Mouse (Mus musculus): Measurements from ENCODE around the gene Hspg2. TPM values are rescaled to one million over a fixed set of nuclear protein-coding genes. Genes with fewer than 3 reads are reported as not detected.
A peak's percentile ranks its signal among the peaks of the same experiment; 100 is the strongest.
"Not testable (repeated sequence)": the region's sequence is repeated elsewhere in the genome, so short reads cannot be mapped to it uniquely, and the experiment has no call there.

Gene Hspg2
- 51.2 and 58.1 TPM in 2 replicates for polyA plus RNA-seq (2014; fragmentation: Nextera tagmentation; extraction: Ambion mirVana)

DNA sequence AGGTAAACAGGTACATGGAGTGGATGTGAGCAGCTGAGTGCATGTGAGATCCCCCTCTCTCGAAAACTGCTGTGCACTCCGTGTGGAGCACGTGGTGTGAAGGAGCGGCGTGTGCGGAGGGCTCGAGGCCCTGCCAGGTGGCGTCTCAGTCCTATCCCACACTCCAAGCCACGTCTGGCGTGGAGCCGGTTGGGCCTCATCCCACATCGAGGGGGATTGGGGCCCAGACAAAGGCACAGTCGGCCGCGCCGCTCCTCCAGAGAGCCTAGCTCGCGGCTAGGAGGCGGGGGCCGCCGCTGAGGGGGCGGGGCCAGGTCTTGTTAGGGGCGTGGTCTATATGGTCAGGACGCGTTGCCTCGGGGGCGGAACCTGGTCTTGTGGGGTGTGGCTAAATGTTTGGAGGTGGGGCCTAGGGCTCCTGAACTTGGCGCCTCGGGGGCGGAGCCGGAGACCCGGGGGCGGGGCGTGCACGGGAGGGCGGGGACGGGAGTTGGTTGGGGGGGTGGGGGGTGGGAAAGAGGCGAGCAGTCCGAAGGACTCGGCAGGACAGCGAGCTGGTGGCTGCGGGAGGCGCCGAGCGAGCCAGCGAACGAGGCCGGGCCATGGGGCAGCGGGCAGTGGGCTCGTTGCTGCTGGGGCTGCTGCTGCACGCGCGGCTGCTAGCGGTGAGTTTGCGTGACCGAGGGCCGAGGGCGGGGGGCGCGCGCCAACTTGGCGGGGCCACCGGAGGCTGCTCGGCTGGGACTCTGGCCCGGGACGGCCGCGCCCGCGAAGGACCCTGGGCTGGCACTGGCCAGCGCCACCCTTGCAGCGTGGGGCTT is at the start of gene Hspg2:
Hspg2 (plus strand) TSS at position 510 of the 821 bp plus-strand sequence.
- H3K4me3 ChIP-seq (ENCODE audit: low read depth, low read length), result peak within 1 kb of the TSS; percentile 92
- TF ChIP-seq CTCF (IDR thresholded peaks at IDR 0.05; ENCODE audit: low read depth), result no peak
- peak within 1 kb of the TSS; percentile 83 for H3K27ac ChIP-seq (ENCODE audit: low read depth)
- peak within 1 kb of the TSS; percentile 74 for H3K4me2 ChIP-seq
- peaks cover 38% of the 10 kb centered on the region for H3K4me1 ChIP-seq (ENCODE audit: insufficient read depth)
- ATAC-seq (ENCODE audit: insufficient read depth) (peak; percentile 89), DNase-seq (peak; percentile 99)
- H3K9me3 ChIP-seq (ENCODE audit: low read depth, low read length), result no peaks in the 10 kb centered on the region
- H3K36me3 ChIP-seq (ENCODE audit: insufficient read depth), result 0 out of 2 replicates have a peak, but pooled peaks cover 4% of the 10 kb centered on the region
- WGBS, result 1% methylated on average over 69 of the region's 72 CpGs
- no peaks in the 10 kb centered on the region for H3K27me3 ChIP-seq (ENCODE audit: insufficient read depth, low read length)
- peak within 1 kb of the TSS; percentile 81 for H3K9ac ChIP-seq

GRCm38 (mm10) chr4:137430502-137430901 is 38.1 kb upstream of the Hspg2 start, which contains the start of gene Cela3b:
Gene Cela3b (minus strand): TSS chr4:137430540.
- Histone ChIP-seq H3K27me3 (ENCODE audit: insufficient read depth, low read length) (no peaks in the 10 kb centered on the region), H3K4me2 (no peak within 1 kb of the TSS), H3K4me1 (ENCODE audit: insufficient read depth) (no peaks in the 10 kb centered on the region), H3K9ac (no peak within 1 kb of the TSS), H3K4me3 (ENCODE audit: low read depth, low read length) (no peak within 1 kb of the TSS), H3K36me3 (ENCODE audit: insufficient read depth) (no peaks in the 10 kb centered on the region), H3K9me3 (ENCODE audit: low read depth, low read length) (no peaks in the 10 kb centered on the region), H3K27ac (ENCODE audit: low read depth) (no peak within 1 kb of the TSS)
- ATAC-seq (ENCODE audit: insufficient read depth) (no peak), DNase-seq (no peak)
- WGBS, result 75% methylated on average over 4 of the region's 4 CpGs
- TF ChIP-seq CTCF (IDR thresholded peaks at IDR 0.05; ENCODE audit: low read depth), result no peak

- H3K9me3 ChIP-seq (ENCODE audit: low read depth, low read length); H3K27ac ChIP-seq (ENCODE audit: low read depth); H3K9ac ChIP-seq; DNase-seq; H3K4me2 ChIP-seq; ATAC-seq (ENCODE audit: insufficient read depth); H3K4me1 ChIP-seq (ENCODE audit: insufficient read depth); H3K36me3 ChIP-seq (ENCODE audit: insufficient read depth); H3K4me3 ChIP-seq (ENCODE audit: low read depth, low read length); H3K27me3 ChIP-seq (ENCODE audit: insufficient read depth, low read length): not testable (repeated sequence)
- WGBS, result 53% methylated on average over 10 of the region's 10 CpGs
These were observed 35.6 kb upstream of the Hspg2 start for GRCm38 (mm10) chr4:137432700-137433550.

DNA sequence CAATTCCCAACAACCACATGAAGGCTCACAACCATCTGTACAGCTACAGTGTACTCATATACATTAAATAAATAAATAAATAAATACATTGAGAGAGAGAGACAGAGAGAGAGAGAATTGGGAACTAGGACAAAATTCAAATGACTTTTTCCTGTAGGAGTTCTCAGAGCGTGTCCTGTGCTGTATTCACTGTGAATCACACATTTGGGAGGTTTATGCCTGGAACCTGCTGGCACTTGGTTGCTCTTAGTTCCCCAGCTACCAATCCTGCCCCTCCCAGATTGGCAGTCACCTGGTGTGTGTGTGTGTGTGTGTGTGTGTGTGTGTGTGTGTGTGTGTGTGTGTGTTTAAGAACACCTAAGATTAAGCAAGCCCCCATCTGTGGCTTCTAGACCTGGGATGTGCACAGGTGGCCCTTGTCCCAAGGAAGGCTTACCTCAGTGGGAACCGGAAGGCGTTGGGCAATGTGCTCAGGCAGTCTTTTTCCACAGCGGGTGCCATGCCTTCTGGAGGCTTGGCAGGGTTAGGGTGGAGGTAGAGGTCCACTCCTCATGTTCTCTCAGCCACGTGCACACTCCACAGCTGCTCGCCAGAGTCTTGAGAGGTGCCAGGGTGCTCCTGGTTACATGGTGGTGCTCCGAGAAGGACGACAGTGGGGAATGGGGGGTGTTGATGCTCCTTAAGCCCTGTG is 31.4 kb upstream of the Hspg2 start:
- WGBS, result 87% methylated on average over 8 of the region's 8 CpGs
- Histone ChIP-seq H3K27me3 (ENCODE audit: insufficient read depth, low read length) (no peaks in the 10 kb centered on the region), H3K9ac (no peak overlapping the region), H3K4me1 (ENCODE audit: insufficient read depth) (no peaks in the 10 kb centered on the region), H3K4me2 (no peak overlapping the region), H3K36me3 (ENCODE audit: insufficient read depth) (no peaks in the 10 kb centered on the region), H3K4me3 (ENCODE audit: low read depth, low read length) (no peak overlapping the region), H3K27ac (ENCODE audit: low read depth) (no peak overlapping the region), H3K9me3 (ENCODE audit: low read depth, low read length) (no peaks in the 10 kb centered on the region)
- DNase-seq (no peak), ATAC-seq (ENCODE audit: insufficient read depth) (no peak)
- no peak for TF ChIP-seq CTCF (IDR thresholded peaks at IDR 0.05; ENCODE audit: low read depth)

DNA sequence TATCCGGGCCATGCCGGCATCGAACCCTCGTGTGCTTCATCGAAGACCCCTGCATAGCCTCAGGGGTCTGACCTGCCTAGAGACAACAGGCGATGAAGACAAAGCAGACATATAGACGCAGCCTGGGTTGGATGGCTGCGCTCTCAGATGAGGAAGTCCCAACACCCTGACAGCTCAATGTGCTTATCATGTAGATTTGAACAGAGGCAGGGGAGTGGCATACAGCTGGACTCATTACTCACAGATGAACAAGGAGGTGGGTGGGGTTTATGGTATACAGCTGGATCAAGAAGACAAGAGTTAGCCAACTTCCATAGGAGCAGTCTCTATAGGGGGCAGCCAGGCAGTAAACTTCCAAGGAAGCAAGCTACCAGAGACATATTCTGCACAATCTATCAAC is 29.7 kb upstream of the Hspg2 start:
- no peak for ATAC-seq (ENCODE audit: insufficient read depth)
- 76% methylated on average over 8 of the region's 8 CpGs for WGBS
- H3K4me2 ChIP-seq, result no peak overlapping the region

GRCm38 (mm10) chr4:137441332-137441731 is 27.2 kb upstream of the Hspg2 start:
- 82% methylated on average over 4 of the region's 4 CpGs for WGBS
- no peak overlapping the region for H3K4me2 ChIP-seq
- DNase-seq (no peak), ATAC-seq (ENCODE audit: insufficient read depth) (no peak)
- TF ChIP-seq CTCF (IDR thresholded peaks at IDR 0.05; ENCODE audit: low read depth), result peak; percentile 28; the same call in 1 of the 2 replicates
- no peaks in the 10 kb centered on the region for H3K9me3 ChIP-seq (ENCODE audit: low read depth, low read length)
- no peaks in the 10 kb centered on the region for H3K36me3 ChIP-seq (ENCODE audit: insufficient read depth)
- H3K4me1 ChIP-seq (ENCODE audit: insufficient read depth), result no peaks in the 10 kb centered on the region
- H3K4me3 ChIP-seq (ENCODE audit: low read depth, low read length), result no peak overlapping the region
- no peak overlapping the region for H3K27ac ChIP-seq (ENCODE audit: low read depth)
- no peaks in the 10 kb centered on the region for H3K27me3 ChIP-seq (ENCODE audit: insufficient read depth, low read length)
- H3K9ac ChIP-seq, result no peak overlapping the region

More for the DNA sequence above, 29.7 kb upstream of the Hspg2 start:
- H3K4me3 ChIP-seq (ENCODE audit: low read depth, low read length), result no peak overlapping the region
- H3K27me3 ChIP-seq (ENCODE audit: insufficient read depth, low read length), result no peaks in the 10 kb centered on the region
- DNase-seq, result no peak
- no peaks in the 10 kb centered on the region for H3K36me3 ChIP-seq (ENCODE audit: insufficient read depth)
- no peak overlapping the region for H3K9ac ChIP-seq
- no peaks in the 10 kb centered on the region for H3K4me1 ChIP-seq (ENCODE audit: insufficient read depth)
- H3K27ac ChIP-seq (ENCODE audit: low read depth), result no peak overlapping the region
- no peak for TF ChIP-seq CTCF (IDR thresholded peaks at IDR 0.05; ENCODE audit: low read depth)
- H3K9me3 ChIP-seq (ENCODE audit: low read depth, low read length), result no peaks in the 10 kb centered on the region
